Mouse (Mus musculus) limb, embryonic 12.5 days (tissue): ENCODE measurements around the gene Fer1l4. TPM values are rescaled to one million over a fixed set of nuclear protein-coding genes. Genes with fewer than 3 reads are reported as not detected.

Experiments
- polyA plus RNA-seq: library from polyadenylated mRNA; unstranded; fragments of >200 nt; fragmentation: Nextera tagmentation; extraction: Ambion mirVana; gene quantifications from 2 replicates; pipeline ENCODE4 v1.2.1, GENCODE M21; 2016

Fer1l4 gene
- polyA plus RNA-seq, 1 experiment from 2014 or later = not detected

Other genes starting within 250 kb of the Fer1l4 start
- 13.0 and 13.5 TPM in 2 replicates for gene BC029722, start 233.5 kb downstream of the Fer1l4 start, polyA plus RNA-seq
- 180 and 186 TPM in 2 replicates for gene Eif6, start 226.0 kb downstream of the Fer1l4 start, polyA plus RNA-seq
- 0.28 and 0.31 TPM in 2 replicates for gene Fam83c, start 218.1 kb downstream of the Fer1l4 start, polyA plus RNA-seq
- 64.8 and 66.9 TPM in 2 replicates for gene Uqcc1, start 122.6 kb downstream of the Fer1l4 start, polyA plus RNA-seq
- 0.40 and 0.72 TPM in 2 replicates for gene Gm15557, start 112.2 kb downstream of the Fer1l4 start, polyA plus RNA-seq
- 59.4 and 66.1 TPM in 2 replicates for gene Gdf5, start 107.6 kb downstream of the Fer1l4 start, polyA plus RNA-seq
- gene Cep250, start 96.5 kb downstream of the Fer1l4 start, polyA plus RNA-seq = 35.1 and 40.6 TPM in 2 replicates
- 1.5 TPM in 2 replicates for gene 6430550D23Rik, start 45.0 kb downstream of the Fer1l4 start, polyA plus RNA-seq
- gene Ergic3, start 44.9 kb downstream of the Fer1l4 start, polyA plus RNA-seq = 184 and 185 TPM in 2 replicates
- gene Spag4, start 12.2 kb upstream of the Fer1l4 start, polyA plus RNA-seq = 6.4 and 6.9 TPM in 2 replicates
- gene Cpne1, start 59.0 kb upstream of the Fer1l4 start, polyA plus RNA-seq = 73.9 TPM in 2 replicates
- 38.0 and 51.8 TPM in 2 replicates for gene Rbm12, start 59.0 kb upstream of the Fer1l4 start, polyA plus RNA-seq
- 16.8 and 22.0 TPM in 2 replicates for gene Gm28036, start 74.1 kb upstream of the Fer1l4 start, polyA plus RNA-seq
- 447 and 463 TPM in 2 replicates for gene Romo1, start 91.1 kb upstream of the Fer1l4 start, polyA plus RNA-seq
- gene Nfs1, start 91.2 kb upstream of the Fer1l4 start, polyA plus RNA-seq = 32.9 and 33.7 TPM in 2 replicates
- gene Rbm39, start 127.3 kb upstream of the Fer1l4 start, polyA plus RNA-seq = 757 and 825 TPM in 2 replicates
- gene Phf20, start 143.5 kb upstream of the Fer1l4 start, polyA plus RNA-seq = 84.3 and 88.3 TPM in 2 replicates